Mouse (Mus musculus) liver, postnatal 0 days (tissue): ENCODE measurements at regions not wholly inside any gene's neighbourhood (a gene's known extent, or its start where the extent isn't known, plus 50 kb on each side); places are given as distances from the start of the nearest gene placed in this dataset.

Experiments used
- ATAC-seq: fragments of 200-750 bp; cut with Nextera tagmentation; 2 replicates; pipeline ENCODE4 v1.8.0; 2017; ENCODE audit warnings: mild to moderate bottlenecking, moderate library complexity
- DNase-seq: peaks from one replicate; pipeline ENCODE4 v3.0.0-alpha.2; 2016
- H3K27ac ChIP-seq: fragments of 300-500 bp; sonication (generic); 2 replicates; pipeline ENCODE4 v1.5.1; 2014; ENCODE audit warnings: antibody characterized with exemption, moderate library complexity, mild to moderate bottlenecking, low read depth
- H3K27me3 ChIP-seq: fragments of 300-500 bp; sonication (generic); 2 replicates; pipeline ENCODE4 v1.6.1; 2014; ENCODE audit warnings: low read length, control low read depth, mixed read lengths; ENCODE audit not compliant: insufficient read depth
- H3K36me3 ChIP-seq: fragments of 300-500 bp; sonication (generic); replicated peaks from 2 replicates; pipeline ENCODE4 v1.6.1; 2014; ENCODE audit warnings: mild to moderate bottlenecking, control low read depth, low read length, moderate library complexity, mixed read lengths; ENCODE audit not compliant: insufficient read depth
- H3K4me1 ChIP-seq: fragments of 300-500 bp; sonication (generic); 2 replicates; pipeline ENCODE4 v1.6.1; 2014; ENCODE audit warnings: antibody characterized with exemption, mild to moderate bottlenecking, control low read depth; ENCODE audit not compliant: insufficient read depth
- H3K4me2 ChIP-seq: fragments of 300-500 bp; sonication (generic); 2 replicates; pipeline ENCODE4 v1.6.1; 2014; ENCODE audit warnings: low read depth, mild to moderate bottlenecking, low read length, moderate library complexity, mixed read lengths
- H3K4me3 ChIP-seq: fragments of 300-500 bp; sonication (generic); 2 replicates; pipeline ENCODE4 v1.5.1; 2014; ENCODE audit warnings: low read depth, low read length
- H3K9ac ChIP-seq: fragments of 300-500 bp; sonication (generic); replicated peaks from 2 replicates; pipeline ENCODE4 v1.6.1; 2014; ENCODE audit warnings: mild to moderate bottlenecking, moderate library complexity
- H3K9me3 ChIP-seq: fragments of 300-500 bp; sonication (generic); 2 replicates; pipeline ENCODE4 v1.6.1; 2016; ENCODE audit warnings: mild to moderate bottlenecking, control low read depth, low read length, mixed read lengths
- CTCF ChIP-seq: sonication (generic); IDR thresholded peaks from 2 replicates; pipeline ENCODE4 v1.5.1; 2016; ENCODE audit warnings: antibody characterized with exemption, low read depth
- EP300 ChIP-seq: IDR thresholded peaks from 2 replicates; pipeline ENCODE4 v1.6.1; 2016; ENCODE audit warnings: antibody characterized with exemption, low read depth, mild to moderate bottlenecking
- WGBS: fragments of 180-500 bp; shearing (Covaris S2); extraction: QIAGEN DNeasy Blood & Tissue Kit; methylation state at CpG from one replicate; pipeline ENCODE4 v1.1.7; 2014; ENCODE audit not compliant: insufficient replicate concordance; 5-methylcytosine and 5-hydroxymethylcytosine counted together

DNA sequence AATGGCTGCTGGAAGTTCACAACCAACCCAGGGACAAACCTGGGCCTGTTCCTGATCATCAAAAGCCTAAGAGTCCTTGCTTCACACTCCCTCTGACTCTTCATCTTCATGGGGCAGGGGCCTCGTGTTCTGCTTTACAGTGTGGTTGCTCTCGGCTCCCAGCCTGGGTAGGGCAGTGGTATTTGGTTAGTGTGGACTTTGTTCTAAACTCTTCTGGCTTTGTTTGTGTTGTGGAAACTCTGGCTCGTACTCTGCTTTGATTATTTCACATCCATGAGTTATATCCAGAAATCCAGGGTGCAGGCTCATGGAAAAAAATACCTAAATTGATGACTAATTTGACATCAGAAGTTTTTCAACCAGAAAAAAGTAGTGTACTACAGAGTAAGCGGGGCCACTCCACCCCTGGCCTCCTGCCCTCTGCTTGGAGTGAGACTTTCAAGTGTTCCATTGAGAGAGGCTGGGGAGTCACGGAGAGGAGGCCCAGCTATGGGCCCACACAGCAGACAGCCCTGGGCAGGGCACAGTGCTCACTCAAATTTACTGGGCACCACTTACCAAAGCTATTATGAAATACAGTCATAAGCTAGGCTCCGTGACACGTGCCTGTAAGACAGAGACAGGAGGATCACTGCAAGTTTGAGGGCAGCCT is 325.4 kb upstream of the Ddhd1 start:
- H3K27me3 ChIP-seq: no peaks in the 10 kb centered on the region
- no peaks in the 10 kb centered on the region for H3K36me3 ChIP-seq
- ATAC-seq: peak; percentile 98
- peak overlapping the region; percentile 82 for H3K27ac ChIP-seq
- H3K9ac ChIP-seq: no peak overlapping the region
- H3K9me3 ChIP-seq: no peaks in the 10 kb centered on the region
- H3K4me2 ChIP-seq: no peak overlapping the region
- peak; percentile 34 for DNase-seq
- 54% methylated on average over 7 of the region's 7 CpGs for WGBS
- H3K4me3 ChIP-seq: no peak overlapping the region
- no peak; the same call in 1 of the 2 replicates for TF ChIP-seq EP300
- no peak for TF ChIP-seq CTCF
- H3K4me1 ChIP-seq: no peaks in the 10 kb centered on the region

DNA sequence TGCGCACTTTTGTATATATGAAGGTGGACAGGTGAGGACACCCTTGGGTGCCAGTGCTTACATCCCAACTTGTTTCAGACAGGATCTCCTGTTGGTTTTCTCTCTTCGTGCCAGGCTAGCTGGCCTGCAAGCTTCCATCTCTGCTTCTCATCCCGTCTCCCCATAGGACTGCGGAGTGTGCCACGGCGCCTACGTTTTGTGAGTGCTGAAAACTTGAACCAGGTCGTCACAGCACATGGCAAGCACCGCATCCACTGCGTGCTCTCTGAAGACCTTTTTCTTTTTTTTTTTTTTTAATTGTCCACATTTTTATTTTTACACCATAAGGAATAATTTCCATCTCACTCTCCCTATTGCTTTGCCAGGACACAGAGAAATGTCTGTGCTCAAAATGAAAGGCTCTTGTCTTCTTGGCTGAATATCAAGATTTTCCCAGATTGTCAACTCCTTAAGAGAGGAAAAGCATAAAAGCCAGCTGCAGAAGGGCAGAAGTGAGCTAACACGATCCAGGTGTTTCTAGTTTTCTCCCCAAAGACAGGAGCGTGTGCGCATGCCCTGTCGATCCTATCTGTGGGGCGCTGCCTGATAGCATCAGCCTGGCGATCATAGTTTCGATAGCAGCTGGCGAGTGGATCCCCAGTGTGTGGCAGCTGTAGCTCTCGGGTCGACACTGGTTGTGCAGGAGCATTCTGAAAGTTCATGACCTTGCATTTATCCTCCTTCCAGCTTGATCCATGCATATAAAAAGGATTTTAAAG is 326.4 kb upstream of the Ddhd1 start:
- no peak for TF ChIP-seq CTCF
- TF ChIP-seq EP300: no peak
- no peaks in the 10 kb centered on the region for H3K9me3 ChIP-seq
- ATAC-seq: no peak
- H3K4me3 ChIP-seq: no peak overlapping the region
- WGBS: 82% methylated on average over 20 of the region's 20 CpGs
- H3K36me3 ChIP-seq: no peaks in the 10 kb centered on the region
- H3K27ac ChIP-seq: no peak overlapping the region; the same call in 1 of the 2 replicates
- no peaks in the 10 kb centered on the region for H3K4me1 ChIP-seq
- no peak overlapping the region for H3K4me2 ChIP-seq
- no peak overlapping the region for H3K9ac ChIP-seq
- H3K27me3 ChIP-seq: no peaks in the 10 kb centered on the region
- DNase-seq: no peak

GRCm38 (mm10) chr14:45992041-45992869 is 334.3 kb upstream of the Ddhd1 start:
- Histone ChIP-seq H3K4me1 (peaks cover 4% of the 10 kb centered on the region; the same call in 1 of the 2 replicates), H3K9me3 (no peaks in the 10 kb centered on the region), H3K27ac (no peak overlapping the region), H3K9ac (no peak overlapping the region), H3K4me2 (no peak overlapping the region), H3K36me3 (no peaks in the 10 kb centered on the region), H3K4me3 (no peak overlapping the region), H3K27me3 (no peaks in the 10 kb centered on the region)
- no peak for ATAC-seq
- TF ChIP-seq CTCF: no peak
- no peak for TF ChIP-seq EP300
- WGBS: 52% methylated on average over 17 of the region's 17 CpGs
- no peak for DNase-seq

DNA sequence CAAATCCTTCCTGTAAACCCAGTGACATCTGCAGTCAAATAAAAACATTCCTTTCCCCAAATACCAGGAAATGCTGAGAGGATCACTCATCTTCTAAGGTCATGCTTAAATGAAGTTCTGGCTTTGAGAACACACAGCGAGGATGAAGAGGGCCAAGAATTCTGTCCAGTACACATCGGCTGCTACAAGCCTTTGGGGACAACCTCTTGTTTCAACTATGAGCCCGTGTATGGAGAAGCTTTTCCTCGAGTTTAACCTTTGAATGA is 334.9 kb upstream of the Ddhd1 start:
- Histone ChIP-seq H3K27me3 (no peaks in the 10 kb centered on the region), H3K9ac (no peak overlapping the region), H3K36me3 (no peaks in the 10 kb centered on the region), H3K27ac (no peak overlapping the region), H3K4me1 (peaks cover 4% of the 10 kb centered on the region; the same call in 1 of the 2 replicates), H3K9me3 (no peaks in the 10 kb centered on the region), H3K4me3 (no peak overlapping the region), H3K4me2 (no peak overlapping the region)
- no peak for TF ChIP-seq EP300
- no peak for TF ChIP-seq CTCF
- DNase-seq (no peak), ATAC-seq (no peak)
- WGBS: 63% methylated on average over 4 of the region's 4 CpGs

DNA sequence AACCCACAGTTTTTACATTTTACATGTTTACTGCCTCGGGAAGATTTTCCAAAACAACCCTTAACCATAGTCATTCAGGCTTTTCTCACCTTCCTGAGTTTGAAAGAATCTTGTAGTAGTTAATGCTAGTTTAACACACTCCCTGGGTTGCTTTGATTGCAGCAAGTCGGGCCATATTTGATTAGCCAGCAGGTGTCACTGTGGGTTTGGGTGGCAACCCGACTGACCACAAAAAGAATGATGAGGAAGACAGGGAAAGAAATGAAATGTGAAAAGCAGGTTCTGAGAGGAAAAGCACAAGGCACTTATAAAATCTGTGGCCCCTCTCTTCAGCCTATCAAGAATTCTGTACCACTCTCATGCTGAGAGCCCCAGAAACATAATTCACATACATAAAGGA is 335.7 kb upstream of the Ddhd1 start:
- ATAC-seq: no peak
- Histone ChIP-seq H3K4me2 (no peak overlapping the region), H3K27ac (no peak overlapping the region), H3K36me3 (no peaks in the 10 kb centered on the region), H3K4me1 (peaks cover 4% of the 10 kb centered on the region; the same call in 1 of the 2 replicates), H3K9me3 (no peaks in the 10 kb centered on the region), H3K9ac (no peak overlapping the region), H3K27me3 (no peaks in the 10 kb centered on the region), H3K4me3 (no peak overlapping the region)
- WGBS: 1% methylated on average over 3 of the region's 3 CpGs
- DNase-seq: peak; percentile 61
- peak; percentile 82 for TF ChIP-seq CTCF
- TF ChIP-seq EP300: no peak

DNA sequence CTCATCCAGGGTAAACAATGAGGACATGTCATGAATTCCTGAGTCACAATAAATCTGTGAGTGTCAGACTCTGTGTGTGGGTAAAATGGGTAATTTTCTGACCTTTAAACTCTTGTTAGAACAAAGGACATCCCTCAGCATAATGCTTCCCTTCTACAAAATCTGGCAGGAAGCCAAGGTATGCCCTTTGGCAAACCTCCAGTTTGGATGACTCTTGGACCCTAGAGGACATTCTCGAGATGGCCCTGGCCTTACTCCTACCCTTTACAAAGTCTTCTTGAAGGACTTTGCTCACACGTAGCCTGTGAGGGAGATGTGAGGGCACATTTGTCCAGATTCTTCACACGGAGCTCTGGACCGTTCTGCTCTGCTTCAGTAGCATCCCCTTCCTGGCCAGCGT is 338.8 kb upstream of the Ddhd1 start:
- Histone ChIP-seq H3K27ac (no peak overlapping the region), H3K36me3 (no peaks in the 10 kb centered on the region), H3K4me3 (no peak overlapping the region), H3K4me1 (peaks cover 4% of the 10 kb centered on the region; the same call in 1 of the 2 replicates), H3K27me3 (no peaks in the 10 kb centered on the region), H3K9me3 (no peaks in the 10 kb centered on the region), H3K9ac (no peak overlapping the region), H3K4me2 (no peak overlapping the region)
- WGBS: 45% methylated on average over 5 of the region's 5 CpGs
- DNase-seq (peak; percentile 25), ATAC-seq (no peak)
- TF ChIP-seq CTCF (no peak), EP300 (no peak)
